Mouse (Mus musculus): ENCODE measurements around the gene Eif4a1.

DNA sequence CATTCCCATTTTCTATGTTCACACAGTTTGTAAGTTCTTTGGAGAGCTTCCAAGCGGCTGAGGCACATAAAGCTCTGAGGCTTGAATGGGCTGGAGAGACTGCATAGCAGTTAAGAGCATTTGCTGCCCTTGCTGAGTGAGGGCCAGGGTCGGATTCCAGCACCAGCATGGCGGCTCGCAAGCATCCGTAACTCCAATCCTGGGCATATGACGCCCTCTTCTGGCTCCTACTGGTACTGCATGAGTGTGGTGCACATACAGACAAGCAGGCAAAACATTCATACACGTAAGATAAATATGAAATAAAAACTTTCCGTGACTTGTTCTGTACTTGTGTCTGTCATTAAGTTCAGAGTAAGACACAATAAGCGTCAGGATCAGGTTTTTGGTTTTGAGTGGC, 43.3 kb upstream of the Eif4a1 start:
- TF ChIP-seq GATA1 (IDR thresholded peaks at IDR 0.05; ENCODE audit: borderline replicate concordance, low read length) (no peak), FLI1 (IDR thresholded peaks at IDR 0.05; ENCODE audit: low read length) (no peak)

All from megakaryocyte, embryonic 14.5 days (primary cell).